Mouse (Mus musculus): Measurements from ENCODE around the gene Sec61b.
A peak's percentile ranks its signal among the peaks of the same experiment; 100 is the strongest.

Sec61b gene

DNA sequence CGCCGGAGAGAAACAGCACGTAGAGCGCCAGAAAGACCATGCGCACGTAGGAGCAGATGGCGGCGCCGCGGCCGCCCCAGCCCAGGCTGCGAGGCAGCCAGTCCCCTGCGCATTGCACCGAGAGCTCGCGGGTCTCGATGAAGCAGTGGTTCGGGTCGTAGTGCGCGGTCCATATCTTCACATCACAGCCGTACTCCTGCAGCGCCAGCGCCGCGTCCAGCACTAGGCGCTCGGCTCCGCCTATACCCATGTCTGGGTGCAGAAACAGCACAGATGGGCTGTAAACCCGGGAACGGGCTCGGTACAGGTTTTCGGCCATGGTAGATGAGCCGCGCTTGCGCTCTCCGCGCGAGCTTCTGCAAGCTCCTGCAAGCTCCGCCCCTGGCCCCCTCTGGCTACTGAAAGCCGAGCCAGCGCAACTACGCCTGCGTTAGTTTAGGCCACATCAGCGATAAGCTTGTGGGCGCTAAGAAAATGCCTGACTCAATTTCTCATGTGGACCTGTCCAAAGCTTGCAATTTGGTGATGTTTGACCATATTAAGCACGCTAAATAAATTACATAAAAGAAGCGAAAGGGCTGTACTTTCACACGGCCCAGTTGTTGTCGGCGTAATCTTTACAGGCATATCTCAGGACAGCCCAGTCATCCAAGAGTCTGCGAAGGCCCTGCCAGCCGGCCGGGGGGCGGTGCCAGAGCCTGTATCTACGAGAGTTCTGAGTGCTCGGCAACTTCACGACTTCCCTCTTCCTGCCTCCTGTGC lies at the start of gene Sec61b, which contains the start of gene Alg2:
Sec61b (plus strand) TSS at position 691 of the 762 bp plus-strand sequence.
Alg2 (minus strand) TSS at position 366 of the 762 bp plus-strand sequence.
- DNase-seq (ENCODE audit: low spot score in 2 of 2) = peak; percentile 96 to 99

- DNase-seq (ENCODE audit: low spot score in 2 of 2) = no peak
These were observed 49.1 kb upstream of the Sec61b start for GRCm38 (mm10) chr4:47425247-47425830.

DNA sequence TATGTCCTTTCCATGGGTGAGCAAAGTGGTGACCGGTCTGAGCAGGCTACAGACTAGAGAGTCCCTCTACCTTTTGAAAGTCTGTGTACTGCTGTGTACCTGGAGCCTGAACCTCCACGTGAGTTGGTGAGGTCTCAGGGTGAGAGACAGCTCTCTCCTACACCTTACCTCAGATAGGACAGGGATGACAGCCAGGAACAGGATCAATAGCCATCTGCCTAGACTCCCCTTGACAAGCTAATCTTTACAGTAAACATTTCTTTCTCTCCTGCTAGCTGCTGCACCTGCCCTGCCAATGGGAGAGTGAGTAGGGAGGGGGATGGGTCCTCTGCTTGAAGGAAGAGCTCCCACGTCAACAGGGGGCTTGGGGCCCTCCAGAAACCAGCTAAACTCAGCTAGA lies 46.9 kb upstream of the Sec61b start:
- no peak for DNase-seq (ENCODE audit: low spot score in 2 of 2)

- DNase-seq (ENCODE audit: low spot score in 2 of 2) = no peak
These were observed 43.9 kb upstream of the Sec61b start for GRCm38 (mm10) chr4:47430557-47430956.

- DNase-seq (ENCODE audit: low spot score in 2 of 2) = no peak
These were observed 43.4 kb upstream of the Sec61b start for GRCm38 (mm10) chr4:47431081-47431480.

DNA sequence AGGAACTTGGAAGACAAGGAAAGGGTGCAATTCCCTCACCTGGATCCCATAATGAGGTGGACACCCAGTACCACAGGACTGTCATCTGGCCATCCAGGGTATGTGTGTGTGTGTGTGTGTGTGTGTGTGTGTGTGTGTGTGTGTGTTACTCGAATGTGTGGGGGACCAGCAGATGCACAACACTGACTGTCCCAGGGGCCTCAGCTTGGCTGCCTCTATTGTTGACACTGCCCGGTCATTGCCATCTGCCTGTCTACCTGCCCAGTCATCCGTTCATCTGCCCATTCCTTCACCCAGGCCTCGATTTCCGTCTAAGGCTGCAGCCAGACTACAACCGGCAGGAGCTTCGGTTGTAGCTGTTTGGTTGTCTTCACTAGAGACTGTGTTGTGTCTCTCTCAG lies 41.7 kb upstream of the Sec61b start:
- no peak for DNase-seq (ENCODE audit: low spot score in 2 of 2)

DNA sequence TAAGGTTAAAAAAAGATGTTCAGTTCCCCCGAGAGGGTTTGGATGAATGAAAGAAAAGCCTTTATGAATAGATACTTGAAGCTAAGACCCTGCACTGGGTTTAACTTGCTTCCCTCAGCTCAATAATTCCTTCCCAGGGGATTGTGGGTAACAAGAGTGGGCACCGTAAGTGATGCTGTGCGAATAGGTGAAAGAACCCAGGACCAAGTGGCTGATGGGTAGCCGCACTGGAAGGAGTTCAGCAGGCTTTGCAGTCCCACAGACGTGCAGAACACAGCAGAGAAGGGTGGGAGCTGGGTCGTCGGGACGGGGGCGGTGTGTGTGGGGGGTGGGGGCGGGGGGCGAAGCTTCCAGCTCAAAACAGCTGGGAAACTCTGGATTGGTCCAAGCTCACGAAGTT lies 39.3 kb upstream of the Sec61b start:
- DNase-seq (ENCODE audit: low spot score in 2 of 2) = no peak

GRCm38 (mm10) chr4:47435566-47436360 lies 38.7 kb upstream of the Sec61b start:
- no peak for DNase-seq (ENCODE audit: low spot score in 2 of 2)

DNA sequence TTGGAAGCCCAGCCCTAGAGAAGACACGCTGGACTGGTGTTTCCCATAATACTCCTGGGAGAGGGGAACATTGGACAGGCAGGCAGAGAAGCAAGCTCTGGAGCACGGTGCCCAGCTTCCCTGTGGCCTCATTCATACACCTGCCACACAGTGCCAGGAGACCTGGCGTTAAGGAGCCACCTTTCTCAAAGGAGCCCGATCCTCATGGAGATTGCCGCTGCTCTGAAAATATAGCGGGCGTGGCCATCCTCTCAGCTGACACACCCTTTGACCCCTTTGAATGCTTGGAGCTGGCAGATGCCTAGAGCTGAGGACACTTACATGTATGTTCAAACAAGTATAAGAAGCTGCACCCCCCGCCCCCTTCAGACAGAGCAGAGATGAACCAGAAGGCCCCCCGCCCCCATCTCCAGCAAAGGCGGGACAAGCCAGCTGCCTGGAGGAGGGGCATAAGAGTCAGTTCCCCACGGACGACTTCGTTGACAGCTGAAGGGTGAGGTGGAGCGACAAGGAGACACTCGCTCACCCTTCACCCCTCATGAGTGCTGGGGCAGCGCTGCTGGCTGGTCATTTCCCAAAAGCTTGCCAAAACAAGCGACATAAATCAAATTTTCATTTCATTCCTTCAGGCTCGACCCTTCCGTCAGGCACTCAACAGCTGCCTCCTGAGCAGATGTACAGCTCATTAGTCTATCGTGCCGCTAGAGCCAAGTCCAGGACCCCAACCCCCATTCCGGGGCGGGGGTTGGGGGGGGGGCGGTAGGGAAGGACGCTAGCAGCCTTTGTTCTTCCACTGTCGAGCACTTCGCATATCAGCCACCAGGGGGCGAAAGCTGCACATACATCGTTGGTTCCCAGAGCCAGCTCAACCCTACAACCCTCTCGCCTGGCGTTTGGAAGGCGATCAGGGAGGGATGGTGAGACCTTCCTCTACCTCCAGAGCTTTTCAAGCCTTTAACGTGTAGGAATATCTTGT lies 36.8 kb upstream of the Sec61b start:
- peak; percentile 88 to 92 for DNase-seq (ENCODE audit: low spot score in 2 of 2)

GRCm38 (mm10) chr4:47438956-47439355 lies 35.5 kb upstream of the Sec61b start:
- no peak for DNase-seq (ENCODE audit: low spot score in 2 of 2)

- DNase-seq (ENCODE audit: low spot score in 2 of 2) = peak; percentile 32 to 33
These were observed 33.5 kb upstream of the Sec61b start for GRCm38 (mm10) chr4:47440951-47441350.

DNA sequence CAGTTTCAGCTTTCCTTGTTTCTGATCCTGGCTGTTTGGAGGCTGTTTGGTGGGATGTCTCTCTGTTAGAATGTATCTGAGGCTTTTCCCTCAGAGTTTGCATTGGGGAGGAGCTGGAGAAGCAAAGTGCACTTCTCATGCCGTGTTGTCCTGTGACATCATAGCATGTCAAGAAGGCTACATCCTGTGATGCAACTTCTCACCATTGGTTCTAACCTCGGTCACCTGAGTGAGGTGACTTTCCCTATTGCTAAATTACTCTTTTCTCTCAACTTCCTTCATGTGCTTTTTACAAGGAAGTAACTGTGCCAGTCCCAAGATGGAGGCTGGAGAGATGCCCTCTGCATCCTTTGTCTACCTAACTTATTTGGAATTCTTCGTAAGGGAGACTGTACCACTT lies 25.9 kb upstream of the Sec61b start:
- DNase-seq (ENCODE audit: low spot score in 2 of 2) = no peak

DNA sequence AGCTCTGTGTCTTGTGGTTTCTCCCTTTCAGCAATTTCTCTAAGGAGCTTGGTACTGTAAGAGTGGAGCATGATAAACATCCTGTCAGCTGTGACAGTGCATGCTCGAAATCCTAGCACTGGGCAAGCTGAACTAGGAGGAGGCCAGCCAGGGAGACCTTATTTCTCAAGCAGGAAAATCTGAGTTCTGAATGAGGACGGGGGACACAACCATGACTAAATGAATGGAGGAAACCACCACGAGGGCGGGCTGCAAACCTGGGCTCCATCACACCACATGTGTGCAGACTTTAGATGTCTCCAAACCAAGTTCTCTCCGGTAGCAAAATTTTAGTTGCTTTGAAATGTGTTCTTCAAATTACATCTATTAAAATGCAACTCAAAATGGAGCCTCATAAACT lies 25.3 kb upstream of the Sec61b start:
- no peak for DNase-seq (ENCODE audit: low spot score in 2 of 2)

GRCm38 (mm10) chr4:47449586-47450522 lies 24.6 kb upstream of the Sec61b start:
- no peak for DNase-seq (ENCODE audit: low spot score in 2 of 2)

GRCm38 (mm10) chr4:47467196-47467595 lies 7.3 kb upstream of the Sec61b start:
- DNase-seq (ENCODE audit: low spot score in 2 of 2) = no peak

GRCm38 (mm10) chr4:47473586-47473967 lies 881 bp upstream of the Sec61b start:
- no peak for DNase-seq (ENCODE audit: low spot score in 2 of 2)

DNA sequence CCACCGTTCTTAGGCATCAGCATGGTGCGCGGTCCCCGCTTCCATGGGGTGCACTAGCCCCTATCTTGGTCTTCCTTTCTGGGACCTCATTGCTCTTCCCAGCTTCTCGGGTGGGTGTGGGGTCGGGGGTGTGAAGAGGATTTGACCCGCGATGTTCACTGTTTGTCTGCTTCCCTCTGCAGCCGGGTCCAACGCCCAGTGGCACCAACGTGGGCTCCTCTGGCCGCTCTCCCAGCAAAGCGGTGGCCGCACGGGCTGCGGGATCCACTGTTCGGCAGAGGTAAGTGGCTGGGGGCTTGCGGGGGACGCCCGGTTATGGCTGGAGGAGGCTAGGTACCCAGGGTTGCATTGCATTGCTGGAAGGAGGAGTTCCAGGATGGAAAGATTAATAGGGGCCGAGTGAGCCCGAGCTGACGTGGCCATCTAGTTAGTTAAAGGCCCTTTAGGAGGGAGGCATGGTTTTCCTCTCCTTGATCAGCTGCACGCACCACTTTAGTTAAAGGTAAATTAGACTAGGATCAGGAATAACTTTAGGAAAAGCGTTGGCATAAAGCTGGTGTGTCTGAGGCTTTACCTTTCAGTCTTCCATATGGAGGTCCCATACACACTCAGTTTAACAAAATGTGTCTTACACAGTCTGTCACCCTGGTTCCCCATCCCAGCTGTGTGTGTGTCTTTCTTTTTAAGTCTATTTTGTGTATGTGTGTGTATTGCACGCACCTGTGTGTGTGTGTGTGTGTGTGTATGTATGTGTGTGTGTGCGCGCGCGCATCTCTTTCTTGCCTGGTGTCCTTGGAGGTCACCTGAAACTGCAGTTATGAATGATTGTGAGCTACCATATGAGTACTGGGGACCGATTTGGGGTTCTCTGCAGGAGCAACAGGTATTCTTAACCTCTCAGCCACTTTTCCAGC lies 529 bp downstream of the Sec61b start:
- DNase-seq (ENCODE audit: low spot score in 2 of 2) = peak in 1 of 2 experiments; percentile 12

GRCm38 (mm10) chr4:47477539-47477938 lies 3.1 kb downstream of the Sec61b start:
- no peak for DNase-seq (ENCODE audit: low spot score in 2 of 2)

DNA sequence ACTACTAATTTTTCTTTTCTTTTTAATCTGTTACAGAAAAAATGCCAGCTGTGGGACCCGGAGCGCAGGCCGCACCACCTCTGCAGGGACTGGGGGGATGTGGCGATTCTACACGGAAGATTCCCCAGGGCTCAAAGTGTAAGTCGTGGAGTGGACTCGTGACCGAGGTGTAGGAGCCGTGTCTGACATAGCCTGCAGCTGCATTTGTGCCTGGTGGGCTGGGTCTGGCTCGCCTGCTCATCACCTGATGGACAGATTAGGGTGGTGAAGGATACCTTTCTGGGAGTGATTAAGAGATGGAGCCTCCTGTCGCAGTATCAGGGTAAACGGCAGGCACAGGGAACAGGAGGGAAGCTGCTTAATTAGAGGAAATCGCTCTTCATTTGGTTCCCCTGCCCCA lies 5.6 kb downstream of the Sec61b start:
- DNase-seq (ENCODE audit: low spot score in 2 of 2) = no peak
